Mouse (Mus musculus) ES-E14 (cell line): ENCODE data around the gene Lsm2. TPM values are rescaled to one million over a fixed set of nuclear protein-coding genes. Genes with fewer than 3 reads are reported as not detected.

ENCODE experiments used
- DNase-seq: peaks from one replicate; pipeline ENCODE4 v3.0.0-alpha.2; 2013; ENCODE audit warnings: low read depth, low spot score
- H3K27ac ChIP-seq: 2 replicates; pipeline ENCODE4 v1.5.1; 2012; ENCODE audit warnings: low read depth, mild to moderate bottlenecking, low read length, moderate library complexity, mixed read lengths; ENCODE audit not compliant: poor library complexity, insufficient read depth, severe bottlenecking
- H3K36me3 ChIP-seq: 2 replicates; pipeline ENCODE4 v1.6.1; 2012; ENCODE audit warnings: mild to moderate bottlenecking, low read length, moderate library complexity, mixed read lengths; ENCODE audit not compliant: control insufficient read depth, poor library complexity, insufficient read depth, severe bottlenecking
- H3K4me1 ChIP-seq, 2 experiments: fragments of 150-350 bp in 1 of 2; sonication (generic) in 1 of 2; 2 replicates each; pipeline ENCODE4 v1.6.1; 2012; ENCODE audit warnings: low read length in 2 of 2, mild to moderate bottlenecking in 1 of 2, mixed read lengths in 1 of 2; ENCODE audit not compliant: control insufficient read depth in 2 of 2, insufficient read depth in 2 of 2, poor library complexity in 1 of 2
- H3K4me3 ChIP-seq, 2 experiments: fragments of 150-350 bp in 1 of 2; sonication (generic) in 1 of 2; 2 replicates each; pipeline ENCODE4 v1.5.1; 2012; ENCODE audit warnings: low read length in 2 of 2, low read depth in 1 of 2, mild to moderate bottlenecking in 1 of 2, mixed read lengths in 1 of 2; ENCODE audit not compliant: insufficient read depth in 1 of 2, poor library complexity in 1 of 2, severe bottlenecking in 1 of 2
- H3K9ac ChIP-seq: 2 replicates; pipeline ENCODE4 v1.6.1; 2012; ENCODE audit warnings: low read depth, mild to moderate bottlenecking, low read length, mixed read lengths; ENCODE audit not compliant: poor library complexity, insufficient read depth, severe bottlenecking
- H3K9me3 ChIP-seq: fragments of 150-350 bp; sonication (generic); 2 replicates; pipeline ENCODE4 v1.6.1; 2012; ENCODE audit warnings: low read depth, mild to moderate bottlenecking, low read length; ENCODE audit not compliant: control insufficient read depth, insufficient read depth
- CHD2 ChIP-seq: IDR thresholded peaks from 2 replicates; pipeline ENCODE4 v1.6.1; 2014; ENCODE audit warnings: mild to moderate bottlenecking, low read depth, low read length, inconsistent platforms
- HCFC1 ChIP-seq: IDR thresholded peaks from 2 replicates; pipeline ENCODE4 v1.6.1; 2012; ENCODE audit warnings: low read length, inconsistent platforms, borderline replicate concordance; ENCODE audit not compliant: insufficient read depth
- MAFK ChIP-seq: IDR thresholded peaks from 2 replicates; pipeline ENCODE4 v1.6.1; 2014; ENCODE audit warnings: mild to moderate bottlenecking, low read depth, low read length, inconsistent platforms; ENCODE audit not compliant: insufficient read depth
- ZC3H11A ChIP-seq: IDR thresholded peaks from 2 replicates; pipeline ENCODE4 v1.6.1; 2012; ENCODE audit warnings: low read depth, mild to moderate bottlenecking, inconsistent platforms, low read length, borderline replicate concordance
- ZNF384 ChIP-seq: IDR thresholded peaks from 2 replicates; pipeline ENCODE4 v1.6.1; 2012; ENCODE audit warnings: low read depth, low read length, inconsistent platforms
- in situ Hi-C, 2 experiments: fragments of 600-800 bp; cut with MboI; formaldehyde crosslinking; loops; one replicate each; pipeline ENCODE4 v1.15.1; 2025; ENCODE audit warnings: low sequenced_read_pairs in 2 of 2, inconsistent platforms in 1 of 2; ENCODE audit not compliant: unreplicated experiment in 2 of 2
- total RNA-seq: library from RNA; depleted of rRNA; stranded (reverse); fragments of 300-350 nt; gene quantifications from 2 replicates; pipeline ENCODE4 v1.2.3, GENCODE M21; 2012

The Lsm2 gene
- total RNA-seq, 1 experiment, result 64.4 TPM

DNA sequence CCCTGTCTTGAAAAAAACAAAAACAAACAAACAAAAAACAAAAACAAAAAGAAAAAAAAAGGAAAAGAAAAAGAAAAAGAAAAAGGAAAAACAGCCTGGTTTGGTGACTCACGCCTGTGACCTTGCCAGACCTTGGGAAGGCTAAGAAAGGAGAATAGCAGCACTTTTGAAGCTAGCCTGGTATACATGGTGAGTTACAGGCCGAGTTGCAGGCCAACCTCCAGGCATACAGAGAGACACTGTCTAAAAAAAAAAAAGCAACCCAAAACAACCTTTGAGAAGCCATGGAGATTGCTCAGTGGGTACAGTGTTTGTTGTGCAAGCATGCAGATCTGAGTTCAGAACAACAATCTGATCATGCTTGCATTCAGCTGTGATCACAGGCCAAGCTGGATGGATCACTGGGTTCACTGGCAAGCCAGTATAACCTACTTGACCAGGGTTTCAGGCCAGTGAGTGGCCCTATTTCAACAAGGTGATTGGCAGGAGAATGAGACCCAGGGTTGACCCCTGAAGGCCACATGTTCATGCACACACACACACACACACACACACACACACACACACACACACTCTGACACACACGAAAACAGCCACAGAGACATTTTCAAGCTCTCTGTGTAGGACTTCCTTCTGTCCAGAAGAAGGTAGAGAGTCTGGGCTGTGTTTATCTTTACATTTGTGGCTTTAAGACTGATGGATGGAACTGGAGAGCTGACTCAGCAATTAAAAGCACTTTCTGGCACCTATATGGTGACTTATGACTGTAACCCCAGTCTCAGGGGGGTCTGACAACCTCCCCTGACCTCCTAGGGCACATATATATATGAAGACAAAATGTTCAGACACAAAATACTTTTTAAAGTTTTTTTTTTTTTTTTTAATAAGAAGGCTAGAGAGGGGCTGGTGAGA is 5.8 kb upstream of the Lsm2 start:
- peaks cover 0 to 7% of the 10 kb centered on the region in 2 experiments; a peak in 1 of 4 replicates for H3K4me1 ChIP-seq
- in situ Hi-C loops, result no loop called here
- H3K9ac ChIP-seq, result no peak overlapping the region
- no peak for TF ChIP-seq HCFC1
- TF ChIP-seq MAFK, result peak; percentile 86
- no peaks in the 10 kb centered on the region for H3K36me3 ChIP-seq
- no peak overlapping the region for H3K4me3 ChIP-seq
- no peaks in the 10 kb centered on the region for H3K9me3 ChIP-seq
- no peak for DNase-seq
- H3K27ac ChIP-seq, result no peak overlapping the region

- no peak for TF ChIP-seq MAFK
- no peak for TF ChIP-seq CHD2
- TF ChIP-seq ZNF384, result no peak
- no peak for TF ChIP-seq HCFC1
- no peak for TF ChIP-seq ZC3H11A
- Histone ChIP-seq H3K9ac (no peak overlapping the region), H3K27ac (no peak overlapping the region), H3K36me3 (no peaks in the 10 kb centered on the region), H3K9me3 (no peaks in the 10 kb centered on the region), H3K4me3 (no peak overlapping the region), H3K4me1 (peaks cover 0 to 7% of the 10 kb centered on the region in 2 experiments; a peak in 1 of 4 replicates)
- no peak for DNase-seq
- in situ Hi-C loops, result no loop called here
These were observed 4.7 kb upstream of the Lsm2 start for GRCm38 (mm10) chr17:34977000-34977399.

- Histone ChIP-seq H3K9me3 (no peaks in the 10 kb centered on the region), H3K4me1 (peaks cover 0 to 4% of the 10 kb centered on the region in 2 experiments; a peak in 1 of 4 replicates), H3K9ac (no peak overlapping the region), H3K36me3 (no peaks in the 10 kb centered on the region), H3K4me3 (no peak overlapping the region), H3K27ac (no peak overlapping the region)
- DNase-seq, result no peak
- in situ Hi-C loops, result no loop called here
- no peak for TF ChIP-seq ZC3H11A
- no peak for TF ChIP-seq HCFC1
- no peak for TF ChIP-seq ZNF384
- no peak for TF ChIP-seq MAFK
- TF ChIP-seq CHD2, result no peak
These were observed 3.4 kb upstream of the Lsm2 start for GRCm38 (mm10) chr17:34978239-34978638.

GRCm38 (mm10) chr17:34979631-34980030 is 2.0 kb upstream of the Lsm2 start:
- H3K27ac ChIP-seq, result no peak overlapping the region
- H3K4me1 ChIP-seq, result peaks cover 0 to 5% of the 10 kb centered on the region in 2 experiments; a peak in 1 of 4 replicates
- no peak overlapping the region for H3K9ac ChIP-seq
- no peaks in the 10 kb centered on the region for H3K9me3 ChIP-seq
- peaks cover 2% of the 10 kb centered on the region; the same call in 1 of the 2 replicates for H3K36me3 ChIP-seq
- no peak for DNase-seq
- no peak overlapping the region for H3K4me3 ChIP-seq
- in situ Hi-C loops, result no loop called here
- no peak for TF ChIP-seq MAFK
- no peak for TF ChIP-seq ZC3H11A
- no peak for TF ChIP-seq ZNF384
- no peak for TF ChIP-seq CHD2
- TF ChIP-seq HCFC1, result no peak
